Mouse (Mus musculus): ENCODE measurements around the gene Pced1a.

- no peak for TF ChIP-seq EP300 (IDR thresholded peaks at IDR 0.05; ENCODE audit: low read depth)
- no peak for TF ChIP-seq CTCF (IDR thresholded peaks at IDR 0.05; ENCODE audit: low read depth)
These were observed 940 bp downstream of the Pced1a start for GRCm38 (mm10) chr2:130423397-130424125.

Data from liver, postnatal 0 days (tissue).